Mouse (Mus musculus) ES-E14 (cell line): ENCODE data around the gene Fem1b.

Experiments
- HCFC1 ChIP-seq: IDR thresholded peaks from 2 replicates; pipeline ENCODE4 v1.6.1; 2012; ENCODE audit warnings: low read length, inconsistent platforms, borderline replicate concordance; ENCODE audit not compliant: insufficient read depth
- MAFK ChIP-seq: IDR thresholded peaks from 2 replicates; pipeline ENCODE4 v1.6.1; 2014; ENCODE audit warnings: mild to moderate bottlenecking, low read depth, low read length, inconsistent platforms; ENCODE audit not compliant: insufficient read depth
- ZNF384 ChIP-seq: IDR thresholded peaks from 2 replicates; pipeline ENCODE4 v1.6.1; 2012; ENCODE audit warnings: low read depth, low read length, inconsistent platforms

DNA sequence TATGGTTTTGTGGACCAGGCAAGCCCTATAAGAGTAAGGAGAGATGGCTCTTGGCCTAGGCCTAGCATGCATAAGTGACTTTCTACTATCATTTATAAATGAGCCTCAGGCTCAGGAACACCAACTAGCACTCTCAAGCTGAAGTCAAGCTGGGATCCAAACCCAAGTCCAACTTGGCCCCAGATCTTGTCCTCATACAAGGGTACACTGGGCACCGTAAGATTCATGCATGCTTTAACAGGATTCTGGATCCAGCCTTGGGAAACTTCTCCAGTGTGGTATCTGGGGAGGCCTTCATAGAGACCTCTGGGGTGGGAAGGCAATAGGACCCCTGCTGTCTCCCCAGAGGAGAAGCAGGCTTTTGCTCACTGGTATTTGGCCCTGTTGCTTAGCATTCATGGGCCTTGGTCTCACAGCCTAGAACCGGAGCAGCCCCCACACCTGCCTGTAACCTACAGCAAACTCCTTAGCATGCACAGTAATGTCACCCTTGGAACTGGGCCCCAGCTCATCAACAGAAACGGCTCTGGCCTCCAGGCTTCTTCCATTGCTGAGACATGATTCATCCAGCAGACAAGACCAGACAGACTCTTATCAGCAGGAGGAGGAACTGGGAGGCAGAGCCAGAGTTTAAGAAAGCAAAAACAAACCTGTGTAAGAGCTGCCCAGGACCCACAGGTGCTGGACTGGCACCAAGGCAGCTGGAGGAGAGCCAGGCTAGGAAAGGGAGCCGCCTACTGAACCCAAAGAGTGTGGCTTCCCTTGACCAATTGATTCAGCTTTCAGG is 6.3 kb upstream of the Fem1b start:
- no peak for TF ChIP-seq ZNF384
- TF ChIP-seq MAFK = no peak
- no peak for TF ChIP-seq HCFC1
